Mouse (Mus musculus) midbrain, postnatal 0 days (tissue): ENCODE data around the gene Amfr. TPM values are rescaled to one million over a fixed set of nuclear protein-coding genes. Genes with fewer than 3 reads are reported as not detected.

Experiments used
- ATAC-seq: fragments of 200-750 bp; cut with Nextera tagmentation; 2 replicates; pipeline ENCODE4 v1.8.0; 2017; ENCODE audit warnings: moderate number of reproducible peaks, mild to moderate bottlenecking, moderate TSS enrichment, moderate library complexity; ENCODE audit not compliant: low FRiP score
- DNase-seq: peaks from one replicate; pipeline ENCODE4 v3.0.0-alpha.2; 2015; ENCODE audit warnings: low spot score
- H3K27ac ChIP-seq: fragments of 300-500 bp; sonication (generic); 2 replicates; pipeline ENCODE4 v1.5.1; 2014; ENCODE audit warnings: low read depth, mild to moderate bottlenecking, low read length, mixed read lengths
- H3K27me3 ChIP-seq: fragments of 300-500 bp; sonication (generic); 2 replicates; pipeline ENCODE4 v1.6.1; 2014; ENCODE audit warnings: low read length, control low read depth, mixed read lengths; ENCODE audit not compliant: insufficient read depth
- H3K36me3 ChIP-seq: fragments of 300-500 bp; sonication (generic); 2 replicates; pipeline ENCODE4 v1.6.1; 2014; ENCODE audit warnings: low read length, control low read depth, mixed read lengths; ENCODE audit not compliant: insufficient read depth
- H3K4me1 ChIP-seq: fragments of 300-500 bp; sonication (generic); 2 replicates; pipeline ENCODE4 v1.6.1; 2014; ENCODE audit warnings: mild to moderate bottlenecking, control low read depth, antibody characterized with exemption, low read length, mixed read lengths; ENCODE audit not compliant: insufficient read depth
- H3K4me2 ChIP-seq: fragments of 300-500 bp; sonication (generic); 2 replicates; pipeline ENCODE4 v1.6.1; 2014; ENCODE audit warnings: low read depth, mild to moderate bottlenecking, low read length, mixed read lengths; ENCODE audit not compliant: poor library complexity, severe bottlenecking
- H3K4me3 ChIP-seq: fragments of 300-500 bp; sonication (generic); 2 replicates; pipeline ENCODE4 v1.5.1; 2014; ENCODE audit warnings: low read depth, mild to moderate bottlenecking, low read length, moderate library complexity
- H3K9ac ChIP-seq: fragments of 300-500 bp; sonication (generic); replicated peaks from 2 replicates; pipeline ENCODE4 v1.6.1; 2014; ENCODE audit warnings: mild to moderate bottlenecking, low read length, moderate library complexity, mixed read lengths; ENCODE audit not compliant: poor library complexity, severe bottlenecking
- H3K9me3 ChIP-seq: fragments of 300-500 bp; sonication (generic); 2 replicates; pipeline ENCODE4 v1.6.1; 2016; ENCODE audit warnings: low read length, control low read depth
- CTCF ChIP-seq: IDR thresholded peaks from 2 replicates; pipeline ENCODE4 v1.5.1; 2016; ENCODE audit warnings: antibody characterized with exemption, mild to moderate bottlenecking
- WGBS: fragments of 180-500 bp; shearing (Covaris S2); extraction: QIAGEN DNeasy Blood & Tissue Kit; methylation state at CpG from one replicate; pipeline ENCODE4 v1.1.7; 2014; 5-methylcytosine and 5-hydroxymethylcytosine counted together
- polyA plus RNA-seq: library from polyadenylated mRNA; unstranded; fragments of >200 nt; fragmentation: Nextera tagmentation; extraction: Ambion mirVana; gene quantifications from 2 replicates; pipeline ENCODE4 v1.2.1, GENCODE M21; 2015
- total RNA-seq: library from RNA; depleted of rRNA; stranded (reverse); fragments of >200 nt; gene quantifications from 2 replicates; pipeline ENCODE4 v1.2.3, GENCODE M21; 2014

The Amfr gene
- total and polyA plus RNA-seq, 2 experiments from 2014 or later, result 84.8 to 227 TPM

GRCm38 (mm10) chr8:93938193-93938592, 74.4 kb downstream of the Amfr start:
- no peak overlapping the region for H3K9ac ChIP-seq
- ATAC-seq (no peak), DNase-seq (no peak)
- H3K4me3 ChIP-seq, result no peak overlapping the region
- H3K4me1 ChIP-seq, result no peaks in the 10 kb centered on the region
- H3K27me3 ChIP-seq, result no peaks in the 10 kb centered on the region
- 88% methylated on average over 3 of the region's 3 CpGs for WGBS
- no peaks in the 10 kb centered on the region for H3K9me3 ChIP-seq
- no peak overlapping the region for H3K4me2 ChIP-seq
- H3K27ac ChIP-seq, result no peak overlapping the region
- H3K36me3 ChIP-seq, result 0 out of 2 replicates have a peak, but pooled peaks cover 5% of the 10 kb centered on the region
- no peak for TF ChIP-seq CTCF

DNA sequence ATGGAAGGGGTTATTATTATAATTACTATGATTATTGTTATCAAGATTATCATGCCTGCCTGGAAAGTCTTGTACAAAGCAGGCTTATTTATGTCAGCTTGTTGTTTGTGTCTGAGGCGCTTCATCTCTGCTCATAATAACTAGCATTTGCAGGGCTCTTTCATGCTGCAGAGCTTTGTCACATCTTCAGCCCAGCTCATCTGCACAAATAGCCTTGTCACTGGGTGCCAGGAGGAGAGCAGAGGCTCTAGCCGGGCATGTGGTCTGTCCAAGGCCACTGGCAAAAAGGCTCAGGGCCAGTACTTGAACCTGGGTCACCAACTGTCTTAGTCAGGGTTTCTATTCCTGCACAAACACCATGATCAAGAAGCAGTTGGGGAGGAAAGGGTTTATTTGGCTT, 79.4 kb downstream of the Amfr start:
- H3K27ac ChIP-seq, result no peak overlapping the region
- H3K4me2 ChIP-seq, result no peak overlapping the region
- no peak overlapping the region for H3K9ac ChIP-seq
- no peaks in the 10 kb centered on the region for H3K9me3 ChIP-seq
- no peak for TF ChIP-seq CTCF
- no peaks in the 10 kb centered on the region for H3K4me1 ChIP-seq
- DNase-seq (no peak), ATAC-seq (no peak)
- H3K36me3 ChIP-seq, result peaks cover 6% of the 10 kb centered on the region
- 77% methylated on average over 2 of the region's 2 CpGs for WGBS
- no peaks in the 10 kb centered on the region for H3K27me3 ChIP-seq
- no peak overlapping the region for H3K4me3 ChIP-seq

DNA sequence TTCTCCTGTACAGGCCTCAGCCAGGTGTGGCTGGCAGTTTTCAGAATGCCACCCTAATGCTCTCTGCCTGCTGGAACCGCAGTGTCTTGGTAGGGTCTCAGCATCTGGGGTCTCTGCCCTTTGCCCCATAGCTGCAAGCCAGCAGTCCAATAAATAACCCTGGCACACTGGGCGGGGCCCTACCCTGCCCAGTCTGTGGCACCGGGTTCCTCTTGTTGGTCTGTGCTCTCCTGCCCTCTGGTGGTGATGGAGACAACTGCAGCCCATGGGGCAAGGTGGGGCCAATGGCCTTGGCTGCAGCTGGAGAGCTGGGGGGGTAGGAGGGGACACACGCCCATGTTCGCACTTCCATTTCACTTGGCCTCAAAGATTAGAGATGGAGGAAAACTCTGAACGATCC, 79.8 kb downstream of the Amfr start:
- no peak overlapping the region for H3K4me2 ChIP-seq
- 37% methylated on average over 6 of the region's 6 CpGs for WGBS
- no peak overlapping the region for H3K4me3 ChIP-seq
- H3K27ac ChIP-seq, result no peak overlapping the region
- no peaks in the 10 kb centered on the region for H3K27me3 ChIP-seq
- peak; percentile 90 for TF ChIP-seq CTCF
- ATAC-seq, result peak; percentile 59; the same call in 1 of the 2 replicates
- peaks cover 6% of the 10 kb centered on the region for H3K36me3 ChIP-seq
- H3K9me3 ChIP-seq, result no peaks in the 10 kb centered on the region
- H3K9ac ChIP-seq, result no peak overlapping the region
- no peaks in the 10 kb centered on the region for H3K4me1 ChIP-seq
- peak; percentile 77 for DNase-seq

DNA sequence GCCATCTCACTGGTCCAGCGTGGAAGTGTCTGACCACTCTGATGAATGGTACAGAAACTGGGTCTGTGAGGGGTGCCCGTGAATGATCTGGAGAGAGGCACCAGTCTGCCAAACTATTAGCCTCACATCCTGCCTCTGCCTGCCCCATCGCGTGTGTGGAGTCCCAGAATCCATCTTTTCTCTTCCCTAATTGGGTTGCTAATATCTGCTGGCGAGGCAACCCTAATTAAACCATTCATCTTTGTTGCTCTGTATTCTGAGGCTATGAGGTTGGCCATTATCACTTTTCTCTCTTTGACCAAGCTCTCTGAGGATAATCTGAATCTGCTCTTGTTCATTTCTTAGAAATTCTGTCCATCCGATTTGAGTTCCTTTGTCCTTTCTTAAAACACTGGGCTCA, 81.3 kb downstream of the Amfr start:
- no peaks in the 10 kb centered on the region for H3K9me3 ChIP-seq
- no peak for TF ChIP-seq CTCF
- H3K4me2 ChIP-seq, result no peak overlapping the region
- H3K27me3 ChIP-seq, result no peaks in the 10 kb centered on the region
- peaks cover 9% of the 10 kb centered on the region for H3K36me3 ChIP-seq
- H3K4me1 ChIP-seq, result no peaks in the 10 kb centered on the region
- WGBS, result 65% methylated on average over 6 of the region's 6 CpGs
- no peak for DNase-seq
- H3K4me3 ChIP-seq, result no peak overlapping the region
- H3K9ac ChIP-seq, result no peak overlapping the region
- no peak overlapping the region for H3K27ac ChIP-seq
- ATAC-seq, result no peak

GRCm38 (mm10) chr8:93929233-93929632, 83.4 kb downstream of the Amfr start:
- no peak overlapping the region for H3K4me3 ChIP-seq
- no peak overlapping the region for H3K4me2 ChIP-seq
- peaks cover 4% of the 10 kb centered on the region for H3K4me1 ChIP-seq
- no peak overlapping the region for H3K27ac ChIP-seq
- H3K36me3 ChIP-seq, result peaks cover 7% of the 10 kb centered on the region
- no peak for TF ChIP-seq CTCF
- ATAC-seq, result no peak
- no peak overlapping the region for H3K9ac ChIP-seq
- no peak for DNase-seq
- H3K9me3 ChIP-seq, result no peaks in the 10 kb centered on the region
- WGBS, result 90% methylated on average over 4 of the region's 4 CpGs
- no peaks in the 10 kb centered on the region for H3K27me3 ChIP-seq

DNA sequence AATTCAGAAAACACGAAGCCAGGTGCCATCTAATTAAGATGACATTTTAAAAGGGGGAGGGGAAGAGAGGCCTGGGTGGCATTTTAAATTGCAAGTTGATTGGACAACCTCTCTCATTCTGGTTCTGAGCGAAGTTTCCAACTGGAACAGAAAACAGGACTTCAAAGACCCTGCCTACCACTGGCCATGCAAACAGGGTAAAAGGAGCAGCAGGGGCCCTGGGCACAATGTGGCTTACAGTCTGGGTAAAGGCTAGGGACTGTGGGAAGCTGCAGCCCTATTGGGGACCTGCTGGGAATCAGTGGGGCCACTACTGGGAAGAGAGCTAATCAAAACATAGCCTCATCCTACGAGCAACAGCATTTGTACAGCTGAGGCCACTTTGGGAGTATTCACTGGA, 87.1 kb downstream of the Amfr start:
- H3K27ac ChIP-seq, result no peak overlapping the region
- H3K36me3 ChIP-seq, result peaks cover 6% of the 10 kb centered on the region; the same call in 1 of the 2 replicates
- H3K9me3 ChIP-seq, result no peaks in the 10 kb centered on the region
- H3K4me2 ChIP-seq, result no peak overlapping the region
- H3K27me3 ChIP-seq, result no peaks in the 10 kb centered on the region
- DNase-seq (no peak), ATAC-seq (no peak)
- TF ChIP-seq CTCF, result no peak
- 14% methylated on average over 3 of the region's 3 CpGs for WGBS
- H3K9ac ChIP-seq, result no peak overlapping the region
- H3K4me3 ChIP-seq, result no peak overlapping the region
- H3K4me1 ChIP-seq, result peaks cover 4% of the 10 kb centered on the region
